Mouse (Mus musculus) heart, embryonic 12.5 days (tissue): ENCODE measurements around the gene Abi3. TPM values are rescaled to one million over a fixed set of nuclear protein-coding genes. Genes with fewer than 3 reads are reported as not detected.
A peak's percentile ranks its signal among the peaks of the same experiment; 100 is the strongest.

Experiments used
- ATAC-seq: fragments of 200-750 bp; cut with Nextera tagmentation; 2 replicates; pipeline ENCODE4 v1.8.0; 2017; ENCODE audit warnings: moderate TSS enrichment, moderate library complexity; ENCODE audit not compliant: insufficient number of reproducible peaks, low FRiP score
- H3K27ac ChIP-seq: fragments of 300-500 bp; sonication (generic); 2 replicates; pipeline ENCODE4 v1.5.1; 2016; ENCODE audit warnings: mild to moderate bottlenecking, moderate library complexity; ENCODE audit not compliant: poor library complexity, severe bottlenecking
- H3K27me3 ChIP-seq: fragments of 300-500 bp; sonication (generic); replicated peaks from 2 replicates; pipeline ENCODE4 v1.6.1; 2016; ENCODE audit warnings: mild to moderate bottlenecking, moderate library complexity
- H3K36me3 ChIP-seq: fragments of 300-500 bp; sonication (generic); 2 replicates; pipeline ENCODE4 v1.6.1; 2016; ENCODE audit warnings: mild to moderate bottlenecking, moderate library complexity
- H3K4me1 ChIP-seq: fragments of 300-500 bp; sonication (generic); replicated peaks from 2 replicates; pipeline ENCODE4 v1.6.1; 2016; ENCODE audit warnings: mild to moderate bottlenecking
- H3K4me2 ChIP-seq: fragments of 300-500 bp; sonication (generic); 2 replicates; pipeline ENCODE4 v1.6.1; 2016; ENCODE audit warnings: mild to moderate bottlenecking, moderate library complexity
- H3K4me3 ChIP-seq: fragments of 300-500 bp; sonication (generic); 2 replicates; pipeline ENCODE4 v1.5.1; 2016; ENCODE audit warnings: mild to moderate bottlenecking
- H3K9ac ChIP-seq: fragments of 300-500 bp; sonication (generic); 2 replicates; pipeline ENCODE4 v1.6.1; 2016; ENCODE audit warnings: mild to moderate bottlenecking, moderate library complexity
- H3K9me3 ChIP-seq: fragments of 300-500 bp; sonication (generic); replicated peaks from 2 replicates; pipeline ENCODE4 v1.6.1; 2016; ENCODE audit warnings: mild to moderate bottlenecking, moderate library complexity
- WGBS: fragments of 180-500 bp; shearing (Covaris S2); methylation state at CpG from one replicate; pipeline ENCODE4 v1.1.7; 2016; 5-methylcytosine and 5-hydroxymethylcytosine counted together
- polyA plus RNA-seq: library from polyadenylated mRNA; unstranded; fragments of >200 nt; fragmentation: Nextera tagmentation; extraction: Ambion mirVana; gene quantifications from 2 replicates; pipeline ENCODE4 v1.2.1, GENCODE M21; 2016

Abi3 gene
- polyA plus RNA-seq, 1 experiment from 2014 or later: 22.3 TPM

DNA sequence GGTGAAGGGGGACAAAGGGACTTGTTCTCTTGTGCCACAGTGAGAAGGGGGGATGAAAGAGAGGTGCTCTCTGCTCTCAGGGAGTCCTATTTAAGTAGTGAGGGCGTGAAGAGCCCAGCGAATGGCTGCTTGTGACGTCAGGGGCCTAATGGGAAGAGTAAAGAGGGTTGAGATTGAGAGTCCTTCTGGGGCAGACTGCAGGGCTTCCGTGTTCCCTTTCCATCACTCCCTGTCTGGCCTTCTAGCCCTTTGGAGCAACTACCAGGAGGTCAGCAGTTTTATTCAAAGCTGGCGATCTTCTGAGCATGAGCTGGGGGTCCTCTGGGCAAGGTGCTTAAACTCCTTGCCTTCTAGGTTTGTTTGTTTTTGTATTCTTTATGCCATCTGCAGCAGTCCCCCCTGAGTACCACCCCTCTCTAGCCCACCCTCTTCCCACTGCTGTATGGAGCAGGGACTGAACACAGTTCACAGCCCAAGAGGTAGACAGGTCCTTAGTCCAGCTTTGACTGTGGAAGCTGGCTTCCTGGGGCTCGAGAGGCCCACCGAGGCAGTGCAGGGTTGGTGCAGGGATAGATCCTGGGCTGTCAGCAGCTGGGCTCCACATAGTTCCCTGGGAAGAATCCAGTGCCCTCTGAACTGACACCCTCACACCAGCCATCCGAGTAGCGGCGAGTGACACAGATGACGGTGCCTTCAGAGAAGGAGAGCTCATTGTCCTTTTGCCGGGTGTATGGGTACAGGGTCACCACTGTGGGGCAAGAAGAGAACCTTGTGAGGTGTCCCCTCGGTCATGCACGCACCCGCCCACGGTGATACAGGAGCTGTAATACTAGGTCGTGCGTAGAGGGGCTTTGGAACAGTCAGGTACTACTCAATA lies 9.9 kb downstream of the Abi3 start:
- ATAC-seq: no peak
- Histone ChIP-seq H3K27ac (no peak overlapping the region), H3K9me3 (no peaks in the 10 kb centered on the region), H3K9ac (no peak overlapping the region), H3K36me3 (no peaks in the 10 kb centered on the region), H3K4me1 (peaks cover 80% of the 10 kb centered on the region), H3K4me2 (no peak overlapping the region), H3K4me3 (no peak overlapping the region), H3K27me3 (peaks cover 64% of the 10 kb centered on the region)
- 42% methylated on average over 18 of the region's 18 CpGs for WGBS

DNA sequence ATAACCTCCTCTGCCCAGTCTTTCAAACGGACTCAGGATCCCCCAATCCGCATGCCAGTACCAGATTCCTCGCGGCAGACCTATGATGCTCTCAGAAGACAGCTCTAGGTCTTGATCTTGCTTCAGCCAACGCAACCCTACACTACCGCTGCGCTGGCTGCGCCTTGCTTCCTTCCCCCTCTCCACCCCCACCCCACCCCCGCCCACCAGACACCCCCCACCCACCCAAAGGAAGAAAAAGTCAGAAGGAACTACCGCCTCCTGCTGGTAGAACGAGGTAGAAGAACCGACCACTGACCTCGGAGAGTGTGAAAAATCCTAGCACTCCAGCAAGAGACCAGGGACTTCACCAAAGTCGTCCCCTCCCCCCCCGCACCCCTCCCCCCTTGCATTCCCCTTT lies 10.6 kb downstream of the Abi3 start:
- WGBS: 6% methylated on average over 15 of the region's 15 CpGs
- H3K27ac ChIP-seq: no peak overlapping the region
- peaks cover 73% of the 10 kb centered on the region for H3K4me1 ChIP-seq
- ATAC-seq: no peak
- peak overlapping the region; percentile 70; the same call in 1 of the 2 replicates for H3K4me2 ChIP-seq
- H3K4me3 ChIP-seq: peak overlapping the region; percentile 39; the same call in 1 of the 2 replicates
- peaks cover 66% of the 10 kb centered on the region for H3K27me3 ChIP-seq
- no peak overlapping the region for H3K9ac ChIP-seq
- H3K9me3 ChIP-seq: no peaks in the 10 kb centered on the region
- no peaks in the 10 kb centered on the region for H3K36me3 ChIP-seq

DNA sequence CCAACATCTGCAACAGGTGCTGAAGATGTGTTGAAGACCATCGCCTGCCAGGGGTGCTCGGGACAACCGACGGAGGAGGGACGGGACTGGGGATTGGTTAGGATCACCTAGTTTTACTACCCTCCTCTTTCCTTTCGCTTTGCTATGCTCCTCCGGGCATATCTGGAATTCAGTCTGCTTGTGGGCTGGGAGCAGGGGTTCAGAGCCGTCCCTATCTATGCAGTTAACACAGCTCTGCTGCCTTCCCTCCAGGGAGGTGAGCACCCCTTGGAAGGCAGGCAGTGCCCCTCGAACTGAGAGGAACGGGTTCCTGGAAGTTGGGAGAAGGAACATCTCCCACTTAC lies 11.0 kb downstream of the Abi3 start:
- ATAC-seq: no peak
- Histone ChIP-seq H3K36me3 (no peaks in the 10 kb centered on the region), H3K9me3 (no peaks in the 10 kb centered on the region), H3K4me3 (peak overlapping the region; percentile 39), H3K4me2 (peak overlapping the region; percentile 70), H3K9ac (peak overlapping the region; percentile 1; the same call in 1 of the 2 replicates), H3K27ac (no peak overlapping the region), H3K27me3 (peaks cover 69% of the 10 kb centered on the region), H3K4me1 (peaks cover 69% of the 10 kb centered on the region)
- WGBS: 16% methylated on average over 10 of the region's 10 CpGs

DNA sequence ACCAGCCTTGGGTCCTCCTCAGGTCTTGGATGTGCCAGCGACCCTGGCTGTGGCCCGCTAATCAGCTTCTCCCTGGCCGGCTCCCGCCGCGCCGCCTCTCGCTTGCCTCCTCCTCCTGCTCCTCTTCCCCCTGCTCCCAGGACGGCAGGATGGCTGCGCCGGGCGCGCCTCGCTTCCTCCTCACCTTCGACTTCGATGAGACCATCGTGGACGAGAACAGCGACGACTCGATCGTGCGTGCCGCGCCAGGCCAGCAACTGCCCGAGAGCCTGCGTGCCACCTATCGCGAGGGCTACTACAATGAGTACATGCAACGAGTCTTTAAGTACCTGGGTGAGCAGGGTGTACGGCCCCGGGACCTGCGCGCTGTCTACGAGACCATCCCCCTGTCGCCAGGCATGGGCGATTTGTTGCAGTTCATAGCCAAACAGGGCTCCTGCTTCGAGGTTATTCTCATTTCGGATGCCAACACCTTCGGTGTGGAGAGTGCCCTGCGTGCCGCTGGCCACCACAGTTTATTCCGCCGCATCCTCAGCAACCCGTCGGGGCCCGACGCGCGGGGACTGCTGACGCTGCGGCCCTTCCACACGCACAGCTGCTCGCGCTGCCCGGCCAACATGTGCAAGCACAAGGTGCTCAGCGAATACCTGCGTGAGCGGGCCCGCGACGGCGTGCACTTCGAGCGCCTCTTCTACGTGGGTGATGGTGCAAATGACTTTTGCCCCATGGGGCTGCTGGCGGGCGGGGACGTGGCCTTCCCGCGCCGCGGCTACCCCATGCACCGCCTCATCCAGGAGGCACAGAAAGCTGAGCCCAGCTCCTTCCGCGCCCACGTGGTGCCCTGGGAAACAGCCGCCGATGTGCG lies 11.6 kb downstream of the Abi3 start:
- no peak overlapping the region for H3K27ac ChIP-seq
- 8% methylated on average over 80 of the region's 80 CpGs for WGBS
- peak overlapping the region; percentile 39 for H3K4me3 ChIP-seq
- H3K27me3 ChIP-seq: peaks cover 69% of the 10 kb centered on the region
- no peaks in the 10 kb centered on the region for H3K9me3 ChIP-seq
- peaks cover 63% of the 10 kb centered on the region for H3K4me1 ChIP-seq
- peak overlapping the region; percentile 70 for H3K4me2 ChIP-seq
- H3K9ac ChIP-seq: peak overlapping the region; percentile 43; the same call in 1 of the 2 replicates
- H3K36me3 ChIP-seq: no peaks in the 10 kb centered on the region
- ATAC-seq: no peak

DNA sequence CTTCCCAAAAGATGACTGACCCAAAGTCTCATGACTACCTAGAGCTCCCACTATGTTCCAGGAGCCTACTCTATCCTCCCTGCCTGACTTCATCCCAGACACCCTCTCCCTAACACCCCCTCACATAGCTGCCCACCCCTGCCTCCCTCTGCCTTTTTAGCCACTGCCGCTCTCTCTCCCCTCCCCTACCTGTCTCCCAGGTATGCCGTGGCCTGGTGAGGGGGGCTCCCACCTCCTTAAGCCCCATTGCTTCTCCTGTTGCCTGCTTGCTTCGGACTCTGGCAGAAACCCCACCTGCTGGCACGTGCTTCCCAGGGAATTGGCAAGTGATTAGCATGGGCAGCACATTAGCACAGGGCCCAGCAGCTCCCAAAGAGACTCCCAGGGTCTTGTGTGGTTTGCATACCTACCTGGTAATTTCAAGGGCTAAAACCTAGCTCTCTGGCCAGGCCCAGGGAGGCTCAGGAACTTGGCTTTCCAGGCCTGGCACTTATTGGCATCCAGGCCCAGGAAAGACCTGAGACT lies 12.7 kb downstream of the Abi3 start:
- Histone ChIP-seq H3K4me1 (peaks cover 59% of the 10 kb centered on the region), H3K36me3 (no peaks in the 10 kb centered on the region), H3K4me2 (no peak overlapping the region; the same call in 1 of the 2 replicates), H3K9me3 (no peaks in the 10 kb centered on the region), H3K4me3 (peak overlapping the region; percentile 39; the same call in 1 of the 2 replicates), H3K27me3 (peaks cover 69% of the 10 kb centered on the region), H3K27ac (no peak overlapping the region), H3K9ac (peak overlapping the region; percentile 36; the same call in 1 of the 2 replicates)
- WGBS: 42% methylated on average over 4 of the region's 4 CpGs
- ATAC-seq: no peak

DNA sequence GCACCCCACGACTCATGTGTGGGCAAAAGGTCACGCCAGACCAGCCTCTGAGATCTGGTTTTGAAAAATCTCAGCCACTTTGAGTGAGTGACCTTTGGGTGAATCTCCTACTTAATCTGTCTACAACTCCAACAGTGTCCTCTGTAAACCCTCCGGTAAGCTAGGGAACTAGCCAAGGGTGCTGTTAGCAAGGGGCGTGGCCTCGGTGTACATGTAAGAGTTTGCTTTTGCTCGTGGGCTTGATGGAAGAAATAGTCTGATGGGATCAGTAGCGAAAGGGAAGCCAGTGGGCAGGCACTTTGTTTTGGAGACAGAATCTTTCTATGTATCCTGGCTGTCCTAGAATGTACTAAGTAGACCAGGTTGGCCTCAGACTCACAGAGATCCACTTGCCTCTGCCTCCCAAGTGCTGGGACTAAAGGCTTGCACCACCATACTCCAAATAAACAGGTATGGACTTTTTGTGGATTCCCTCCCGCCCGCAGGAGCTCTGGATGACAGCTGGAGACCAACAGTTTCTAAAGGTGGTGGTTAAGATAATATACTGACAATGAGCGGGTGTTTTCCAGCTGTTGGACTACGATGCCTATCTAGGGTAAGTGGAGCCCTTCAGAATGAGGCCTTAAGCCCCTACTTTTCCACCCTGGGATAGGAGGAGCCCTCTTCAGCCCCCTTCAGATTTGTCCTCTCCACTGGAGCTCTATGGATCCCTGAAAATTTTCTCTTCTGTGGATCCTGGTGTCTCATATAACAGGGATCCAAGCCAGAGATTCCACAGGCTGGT lies 13.9 kb downstream of the Abi3 start:
- Histone ChIP-seq H3K9me3 (no peaks in the 10 kb centered on the region), H3K4me1 (peaks cover 54% of the 10 kb centered on the region), H3K27ac (no peak overlapping the region), H3K9ac (no peak overlapping the region), H3K4me3 (no peak overlapping the region), H3K27me3 (peaks cover 60% of the 10 kb centered on the region), H3K4me2 (no peak overlapping the region), H3K36me3 (no peaks in the 10 kb centered on the region)
- ATAC-seq: no peak
- 62% methylated on average over 11 of the region's 11 CpGs for WGBS

DNA sequence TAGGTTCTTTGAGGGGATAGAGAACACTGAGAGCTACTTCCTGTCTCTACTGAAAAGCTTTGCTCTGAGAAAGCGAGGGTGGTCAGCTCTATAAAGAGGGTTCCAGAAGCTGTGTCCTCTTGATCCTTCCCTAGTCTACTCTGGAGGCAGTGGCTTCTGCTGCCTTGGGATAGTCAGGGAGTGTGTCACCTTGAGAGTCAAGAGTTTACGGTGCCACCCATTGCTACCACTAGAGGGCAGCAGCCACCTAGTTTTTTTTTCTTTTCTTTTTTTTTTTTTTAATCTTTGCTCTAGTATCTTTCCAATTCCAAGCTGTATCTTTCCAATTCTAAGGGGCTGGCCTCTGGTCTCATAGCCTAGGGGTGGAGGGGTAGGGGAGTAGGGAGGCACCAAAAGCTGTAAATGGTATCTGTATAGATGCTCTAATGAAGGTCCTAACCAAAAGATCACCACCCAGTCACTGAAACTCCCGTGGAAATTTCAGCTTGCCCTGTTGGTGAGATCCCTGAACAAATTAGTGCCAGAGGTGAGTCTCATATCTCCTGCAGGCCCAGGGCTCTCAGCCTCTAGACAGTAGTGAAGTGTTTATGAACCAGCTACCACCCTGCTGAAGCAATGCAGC lies 14.7 kb downstream of the Abi3 start:
- Histone ChIP-seq H3K4me2 (no peak overlapping the region), H3K4me1 (peaks cover 46% of the 10 kb centered on the region), H3K36me3 (no peaks in the 10 kb centered on the region), H3K9me3 (no peaks in the 10 kb centered on the region), H3K9ac (no peak overlapping the region), H3K27ac (no peak overlapping the region), H3K27me3 (peaks cover 59% of the 10 kb centered on the region), H3K4me3 (no peak overlapping the region)
- 13% methylated on average over 3 of the region's 3 CpGs for WGBS
- ATAC-seq: no peak

DNA sequence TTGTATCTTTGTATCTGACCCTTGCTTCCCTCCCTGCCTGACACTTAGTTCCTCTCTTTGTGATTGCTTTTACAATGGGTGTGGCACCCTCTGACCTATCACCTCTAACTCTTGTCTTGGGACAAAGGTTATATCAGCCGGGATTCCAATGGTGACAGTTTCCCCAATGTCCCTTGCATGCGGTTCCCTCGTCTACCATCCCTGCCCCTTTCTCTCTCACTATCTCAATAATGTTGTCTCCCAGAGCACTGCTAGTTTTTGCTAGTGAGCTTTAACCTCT lies 15.2 kb downstream of the Abi3 start:
- Histone ChIP-seq H3K4me3 (no peak overlapping the region), H3K9ac (no peak overlapping the region), H3K27me3 (peaks cover 55% of the 10 kb centered on the region), H3K36me3 (no peaks in the 10 kb centered on the region), H3K4me1 (peaks cover 42% of the 10 kb centered on the region), H3K27ac (no peak overlapping the region), H3K9me3 (no peaks in the 10 kb centered on the region), H3K4me2 (no peak overlapping the region)
- no peak for ATAC-seq
- 18% methylated on average over 3 of the region's 3 CpGs for WGBS

DNA sequence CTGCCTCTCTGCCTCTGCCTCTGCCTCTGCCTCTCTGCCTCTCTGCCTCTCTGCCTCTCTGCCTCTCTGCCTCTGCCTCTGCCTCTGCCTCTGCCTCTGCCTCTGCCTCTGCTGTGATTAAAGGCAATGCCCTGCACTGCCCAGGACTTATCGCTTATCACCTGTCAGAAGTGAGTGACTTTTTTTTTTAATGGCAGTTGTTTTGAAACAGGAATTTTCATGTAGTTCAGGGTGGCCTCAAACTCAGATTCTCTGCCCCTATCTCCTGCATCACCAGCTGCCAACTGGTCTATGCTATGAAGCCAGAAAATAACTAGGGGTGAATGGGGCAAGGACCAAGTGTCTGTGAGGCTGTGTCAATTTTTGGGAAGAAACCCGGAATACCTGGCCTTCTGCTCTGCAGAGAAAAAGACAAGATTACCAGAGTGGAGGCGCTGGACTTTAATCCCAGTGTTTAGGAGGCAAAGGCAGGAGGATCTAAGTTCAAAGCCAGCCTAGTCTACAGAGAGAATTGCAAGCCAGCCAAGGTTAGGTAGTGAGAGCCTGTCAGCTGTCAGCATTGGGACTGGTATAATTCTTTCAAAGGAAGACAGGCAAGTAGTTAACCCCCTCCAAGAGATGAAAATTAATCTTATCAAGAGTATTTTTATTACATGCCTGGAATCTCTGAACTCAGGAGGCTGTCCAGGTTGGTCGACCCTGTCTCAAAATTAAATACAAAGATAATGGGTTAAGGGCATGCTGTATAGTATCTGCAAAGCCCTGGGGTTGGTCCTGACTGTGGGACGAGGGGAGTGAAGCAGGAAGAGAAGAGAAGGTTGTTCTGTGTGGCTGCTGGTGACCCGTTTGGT lies 15.7 kb downstream of the Abi3 start:
- no peak for ATAC-seq
- H3K36me3 ChIP-seq: no peaks in the 10 kb centered on the region
- H3K4me1 ChIP-seq: peaks cover 36% of the 10 kb centered on the region
- H3K9me3 ChIP-seq: no peaks in the 10 kb centered on the region
- no peak overlapping the region for H3K27ac ChIP-seq
- H3K4me3 ChIP-seq: no peak overlapping the region
- WGBS: 52% methylated on average over 6 of the region's 6 CpGs
- H3K9ac ChIP-seq: no peak overlapping the region
- H3K27me3 ChIP-seq: peaks cover 49% of the 10 kb centered on the region
- H3K4me2 ChIP-seq: no peak overlapping the region

DNA sequence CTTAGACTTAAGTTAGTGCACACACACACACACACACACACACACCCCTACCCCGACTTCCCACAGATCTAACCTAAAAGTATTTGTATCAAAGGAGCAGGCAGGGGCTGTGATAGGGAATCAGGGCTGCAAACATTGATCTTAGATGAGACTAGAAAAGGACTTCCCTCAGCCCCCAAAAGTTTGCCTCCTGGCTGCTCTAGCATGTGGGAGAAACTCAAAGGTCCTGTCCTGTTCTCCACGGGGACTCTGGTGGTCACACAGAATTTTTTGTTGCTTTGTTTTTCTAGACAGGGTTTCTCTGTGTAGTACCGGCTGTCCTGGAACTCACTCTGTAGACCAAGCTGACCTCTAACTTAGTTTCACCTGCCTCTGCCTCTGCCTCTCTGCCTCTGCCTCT lies 16.7 kb downstream of the Abi3 start:
- ATAC-seq: no peak
- peak overlapping the region; percentile 95 for H3K4me2 ChIP-seq
- 52% methylated on average over 3 of the region's 3 CpGs for WGBS

More for the DNA sequence above, 16.7 kb downstream of the Abi3 start:
- H3K27me3 ChIP-seq: peaks cover 40% of the 10 kb centered on the region
- H3K9ac ChIP-seq: no peak overlapping the region
- H3K9me3 ChIP-seq: no peaks in the 10 kb centered on the region
- no peaks in the 10 kb centered on the region for H3K36me3 ChIP-seq
- peaks cover 27% of the 10 kb centered on the region for H3K4me1 ChIP-seq
- peak overlapping the region; percentile 70 for H3K4me3 ChIP-seq
- H3K27ac ChIP-seq: no peak overlapping the region
